Mouse (Mus musculus): ENCODE measurements at regions not wholly inside any gene's neighbourhood (a gene's known extent, or its start where the extent isn't known, plus 50 kb on each side); places are given as distances from the start of the nearest gene placed in this dataset.

GRCm38 (mm10) chr10:113592126-113592525 is 663.3 kb upstream of the Atxn7l3b start:
- H3K9me3 ChIP-seq (ENCODE audit: control insufficient read depth, low read length) = peaks cover 4% of the 10 kb centered on the region; the same call in 1 of the 2 replicates
- no peak overlapping the region for H3K4me2 ChIP-seq (ENCODE audit: low read length)
- WGBS = 78% methylated on average over 2 of the region's 2 CpGs
- H3K4me1 ChIP-seq (ENCODE audit: control insufficient read depth, insufficient read depth, low read length) = no peaks in the 10 kb centered on the region
- ATAC-seq (ENCODE audit: low FRiP score, low TSS enrichment) (no peak), DNase-seq (peak; percentile 8)
- H3K36me3 ChIP-seq (ENCODE audit: control insufficient read depth, insufficient read depth, low read length) = no peaks in the 10 kb centered on the region
- no peak overlapping the region for H3K9ac ChIP-seq (replicated peaks; ENCODE audit: low read length)
- no peaks in the 10 kb centered on the region for H3K27me3 ChIP-seq (ENCODE audit: control insufficient read depth, insufficient read depth, low read length)
- H3K27ac ChIP-seq (replicated peaks; ENCODE audit: low read depth, low read length) = no peak overlapping the region
- H3K4me3 ChIP-seq (replicated peaks; ENCODE audit: low read depth, low read length) = no peak overlapping the region

GRCm38 (mm10) chr10:113570270-113570669 is 641.5 kb upstream of the Atxn7l3b start:
- Histone ChIP-seq H3K27ac (replicated peaks; ENCODE audit: low read depth, low read length) (no peak overlapping the region), H3K36me3 (ENCODE audit: control insufficient read depth, insufficient read depth, low read length) (no peaks in the 10 kb centered on the region), H3K4me1 (ENCODE audit: control insufficient read depth, insufficient read depth, low read length) (no peaks in the 10 kb centered on the region), H3K27me3 (ENCODE audit: control insufficient read depth, insufficient read depth, low read length) (no peaks in the 10 kb centered on the region), H3K9me3 (ENCODE audit: control insufficient read depth, low read length) (no peaks in the 10 kb centered on the region), H3K4me3 (replicated peaks; ENCODE audit: low read depth, low read length) (no peak overlapping the region), H3K4me2 (ENCODE audit: low read length) (no peak overlapping the region), H3K9ac (replicated peaks; ENCODE audit: low read length) (no peak overlapping the region)
- 86% methylated on average over 1 of the region's 1 CpGs for whole genome bisulfite sequencing
- DNase-seq = no peak
- ATAC-seq (ENCODE audit: low FRiP score, low TSS enrichment) = no peak

Measured in midbrain, embryonic 14.5 days (tissue).